Mouse (Mus musculus): Measurements from ENCODE around the gene Tor1aip2. TPM values are rescaled to one million over a fixed set of nuclear protein-coding genes. Genes with fewer than 3 reads are reported as not detected.

Tor1aip2 gene
- total and polyA plus RNA-seq, 2 experiments from 2014 or later: 46.1 to 67.0 TPM

DNA sequence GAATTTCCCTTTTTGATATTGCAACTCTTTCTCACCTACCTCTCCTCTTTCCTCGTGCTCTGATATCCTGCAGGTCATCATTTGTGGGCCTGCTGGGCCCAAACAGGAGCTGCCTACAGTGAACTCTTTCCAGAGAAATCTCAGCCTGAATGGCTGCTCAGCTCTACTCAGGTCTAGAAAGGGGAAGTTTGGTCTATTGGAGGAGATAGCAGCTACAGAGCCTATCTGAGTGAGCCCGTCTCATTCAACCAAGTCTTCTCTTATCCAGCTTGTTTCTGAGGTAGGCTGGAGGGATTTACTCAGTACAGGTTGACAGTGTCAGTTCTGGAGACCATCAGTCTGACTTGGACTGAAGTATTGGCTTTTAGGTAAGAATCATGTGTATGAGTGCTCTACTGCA lies 68.6 kb downstream of the Tor1aip2 start:
- no peak overlapping the region for H3K9ac ChIP-seq (replicated peaks; ENCODE audit: low read length, poor library complexity, severe bottlenecking)
- no peak overlapping the region for H3K4me2 ChIP-seq (ENCODE audit: low read depth, low read length, poor library complexity, severe bottlenecking)
- H3K36me3 ChIP-seq (ENCODE audit: insufficient read depth, low read length): no peaks in the 10 kb centered on the region
- no peaks in the 10 kb centered on the region for H3K27me3 ChIP-seq (ENCODE audit: insufficient read depth, low read length)
- no peak for ATAC-seq (ENCODE audit: low FRiP score)
- no peak overlapping the region for H3K4me3 ChIP-seq (ENCODE audit: low read depth, low read length)
- no peak for TF ChIP-seq CTCF (IDR thresholded peaks at IDR 0.05)
- no peaks in the 10 kb centered on the region for H3K4me1 ChIP-seq (ENCODE audit: insufficient read depth, low read length)
- 88% methylated on average over 2 of the region's 2 CpGs for WGBS
- H3K9me3 ChIP-seq (ENCODE audit: low read length): no peaks in the 10 kb centered on the region
- H3K27ac ChIP-seq (ENCODE audit: low read depth, low read length): no peak overlapping the region
- no peak for DNase-seq (ENCODE audit: low spot score)

DNA sequence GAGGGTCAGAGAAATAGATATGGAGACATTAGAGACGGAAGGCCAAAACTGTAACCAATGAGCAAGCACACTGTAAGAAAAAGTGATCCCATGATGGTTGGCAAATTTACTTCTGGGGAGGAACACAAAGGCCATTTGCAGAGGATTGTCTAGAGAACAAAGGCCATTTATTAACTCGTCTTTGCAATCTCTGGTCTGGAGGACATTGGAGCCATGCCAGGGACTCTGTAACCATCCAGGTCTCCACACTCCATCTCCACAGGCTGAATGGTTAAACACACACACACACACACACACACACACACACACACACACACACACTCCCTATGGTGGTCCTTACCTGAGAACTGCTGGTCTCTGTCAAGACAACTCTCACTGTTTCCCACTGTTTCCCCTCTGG lies 70.2 kb downstream of the Tor1aip2 start:
- ATAC-seq (ENCODE audit: low FRiP score) (no peak), DNase-seq (ENCODE audit: low spot score) (no peak)
- no peak for TF ChIP-seq CTCF (IDR thresholded peaks at IDR 0.05)
- Histone ChIP-seq H3K27ac (ENCODE audit: low read depth, low read length) (no peak overlapping the region), H3K36me3 (ENCODE audit: insufficient read depth, low read length) (no peaks in the 10 kb centered on the region), H3K9ac (replicated peaks; ENCODE audit: low read length, poor library complexity, severe bottlenecking) (no peak overlapping the region), H3K27me3 (ENCODE audit: insufficient read depth, low read length) (no peaks in the 10 kb centered on the region), H3K4me1 (ENCODE audit: insufficient read depth, low read length) (no peaks in the 10 kb centered on the region), H3K4me2 (ENCODE audit: low read depth, low read length, poor library complexity, severe bottlenecking) (no peak overlapping the region), H3K9me3 (ENCODE audit: low read length) (no peaks in the 10 kb centered on the region), H3K4me3 (ENCODE audit: low read depth, low read length) (no peak overlapping the region)
- WGBS: 80% methylated on average over 2 of the region's 2 CpGs

DNA sequence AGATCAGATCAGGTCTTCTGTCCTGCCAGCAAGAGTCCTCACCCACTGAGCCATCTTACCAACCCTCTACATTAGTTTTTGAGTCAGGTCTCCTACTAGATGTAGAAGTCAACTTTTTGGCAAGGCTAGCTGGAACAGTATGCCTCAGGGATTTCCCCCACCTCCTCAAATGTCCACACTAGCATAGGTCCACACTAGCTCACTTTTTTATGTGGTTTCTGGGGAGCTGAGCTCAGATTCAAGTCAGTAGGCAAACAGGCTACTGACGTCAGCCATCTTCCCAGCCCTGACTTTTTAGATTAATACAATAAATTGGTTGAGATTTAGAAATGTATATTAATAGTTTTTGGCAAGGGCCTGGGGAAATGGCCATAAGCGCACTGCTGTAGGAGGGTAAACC lies 72.2 kb downstream of the Tor1aip2 start:
- WGBS: 85% methylated on average over 2 of the region's 2 CpGs

DNA sequence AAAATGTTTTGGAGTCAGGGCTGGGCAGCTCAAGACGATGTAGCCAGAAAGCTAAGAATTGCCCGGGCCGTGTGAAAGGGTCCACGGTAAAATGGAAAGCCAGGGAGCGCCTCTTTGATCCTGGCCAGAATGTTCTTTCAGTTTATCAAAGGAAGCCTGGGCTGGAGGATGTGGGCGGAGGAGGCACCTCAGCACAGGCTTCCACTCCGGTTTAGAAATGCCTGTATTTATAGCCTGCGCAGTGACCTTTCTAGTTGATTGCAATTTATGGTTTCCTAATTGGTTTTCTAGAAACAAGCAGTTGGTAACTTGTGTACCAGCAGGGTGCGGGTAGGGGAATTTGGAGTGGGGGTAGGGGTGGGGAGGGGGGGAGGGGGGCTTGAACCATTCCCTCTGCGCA lies 73.2 kb downstream of the Tor1aip2 start:
- Histone ChIP-seq H3K36me3 (ENCODE audit: insufficient read depth, low read length) (no peaks in the 10 kb centered on the region), H3K27ac (ENCODE audit: low read depth, low read length) (no peak overlapping the region), H3K9me3 (ENCODE audit: low read length) (no peaks in the 10 kb centered on the region), H3K4me3 (ENCODE audit: low read depth, low read length) (no peak overlapping the region), H3K9ac (replicated peaks; ENCODE audit: low read length, poor library complexity, severe bottlenecking) (no peak overlapping the region), H3K27me3 (ENCODE audit: insufficient read depth, low read length) (no peaks in the 10 kb centered on the region), H3K4me2 (ENCODE audit: low read depth, low read length, poor library complexity, severe bottlenecking) (0 out of 2 replicates have a peak overlapping the region, but pooled peaks have one; percentile 10), H3K4me1 (ENCODE audit: insufficient read depth, low read length) (no peaks in the 10 kb centered on the region)
- no peak for TF ChIP-seq CTCF (IDR thresholded peaks at IDR 0.05)
- DNase-seq (ENCODE audit: low spot score) (no peak), ATAC-seq (ENCODE audit: low FRiP score) (no peak)
- 36% methylated on average over 10 of the region's 10 CpGs for WGBS

More for the DNA sequence above, 72.2 kb downstream of the Tor1aip2 start:
- Histone ChIP-seq H3K36me3 (ENCODE audit: insufficient read depth, low read length) (no peaks in the 10 kb centered on the region), H3K9ac (replicated peaks; ENCODE audit: low read length, poor library complexity, severe bottlenecking) (no peak overlapping the region), H3K4me2 (ENCODE audit: low read depth, low read length, poor library complexity, severe bottlenecking) (no peak overlapping the region), H3K27me3 (ENCODE audit: insufficient read depth, low read length) (no peaks in the 10 kb centered on the region), H3K4me3 (ENCODE audit: low read depth, low read length) (no peak overlapping the region), H3K9me3 (ENCODE audit: low read length) (no peaks in the 10 kb centered on the region), H3K4me1 (ENCODE audit: insufficient read depth, low read length) (no peaks in the 10 kb centered on the region), H3K27ac (ENCODE audit: low read depth, low read length) (no peak overlapping the region)
- ATAC-seq (ENCODE audit: low FRiP score) (no peak), DNase-seq (ENCODE audit: low spot score) (no peak)
- no peak for TF ChIP-seq CTCF (IDR thresholded peaks at IDR 0.05)

DNA sequence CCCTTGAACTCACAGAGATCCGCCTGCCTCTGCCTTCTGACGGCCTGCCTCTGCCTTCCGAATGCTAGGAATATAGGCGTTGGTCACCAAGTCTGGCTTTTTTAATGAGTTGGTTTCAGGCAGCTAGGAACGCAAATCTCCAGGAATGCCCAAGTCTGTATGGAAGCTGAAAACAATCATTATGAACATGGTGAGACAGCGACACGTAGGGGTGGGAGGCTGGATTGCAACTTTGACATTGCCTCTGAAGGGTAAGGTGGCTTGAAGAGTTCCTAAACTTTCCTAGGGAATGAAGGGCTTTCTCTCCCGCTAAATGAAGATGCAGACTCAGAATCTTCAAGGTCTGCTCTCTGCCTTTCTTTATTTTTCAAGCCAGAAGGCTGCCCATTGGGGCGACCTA lies 75.9 kb downstream of the Tor1aip2 start:
- H3K27ac ChIP-seq (ENCODE audit: low read depth, low read length): no peak overlapping the region
- ATAC-seq (ENCODE audit: low FRiP score): no peak
- no peak overlapping the region for H3K4me2 ChIP-seq (ENCODE audit: low read depth, low read length, poor library complexity, severe bottlenecking)
- no peak overlapping the region for H3K4me3 ChIP-seq (ENCODE audit: low read depth, low read length)
- H3K36me3 ChIP-seq (ENCODE audit: insufficient read depth, low read length): no peaks in the 10 kb centered on the region
- WGBS: 79% methylated on average over 9 of the region's 9 CpGs
- DNase-seq (ENCODE audit: low spot score): no peak
- no peak overlapping the region for H3K9ac ChIP-seq (replicated peaks; ENCODE audit: low read length, poor library complexity, severe bottlenecking)
- H3K4me1 ChIP-seq (ENCODE audit: insufficient read depth, low read length): no peaks in the 10 kb centered on the region
- no peaks in the 10 kb centered on the region for H3K27me3 ChIP-seq (ENCODE audit: insufficient read depth, low read length)
- peak; percentile 39 for TF ChIP-seq CTCF (IDR thresholded peaks at IDR 0.05)
- H3K9me3 ChIP-seq (ENCODE audit: low read length): no peaks in the 10 kb centered on the region

DNA sequence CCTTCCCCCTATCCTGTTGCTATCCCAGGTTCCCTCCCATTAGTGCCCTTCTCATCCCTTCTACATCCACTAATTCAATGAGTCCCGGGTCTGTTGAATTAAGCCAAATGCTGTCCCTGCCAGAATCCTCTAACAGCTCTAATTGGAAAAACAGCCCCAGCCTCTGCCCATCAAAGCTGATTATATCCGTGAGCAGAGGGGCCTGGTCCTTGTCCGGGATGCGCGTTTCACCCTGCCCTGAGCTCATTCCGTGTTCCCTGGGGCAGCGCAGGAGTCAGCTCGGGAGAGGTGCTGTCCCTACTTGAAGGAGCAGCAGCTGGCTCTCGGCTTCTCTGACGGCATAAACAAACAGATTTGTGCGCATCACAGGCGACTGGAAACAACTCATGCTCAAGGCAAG lies 76.5 kb downstream of the Tor1aip2 start:
- Histone ChIP-seq H3K27me3 (ENCODE audit: insufficient read depth, low read length) (no peaks in the 10 kb centered on the region), H3K4me2 (ENCODE audit: low read depth, low read length, poor library complexity, severe bottlenecking) (peak overlapping the region; percentile 27), H3K4me3 (ENCODE audit: low read depth, low read length) (no peak overlapping the region), H3K27ac (ENCODE audit: low read depth, low read length) (no peak overlapping the region), H3K36me3 (ENCODE audit: insufficient read depth, low read length) (no peaks in the 10 kb centered on the region), H3K4me1 (ENCODE audit: insufficient read depth, low read length) (no peaks in the 10 kb centered on the region), H3K9me3 (ENCODE audit: low read length) (no peaks in the 10 kb centered on the region), H3K9ac (replicated peaks; ENCODE audit: low read length, poor library complexity, severe bottlenecking) (no peak overlapping the region)
- 24% methylated on average over 12 of the region's 12 CpGs for WGBS
- no peak for TF ChIP-seq CTCF (IDR thresholded peaks at IDR 0.05)
- ATAC-seq (ENCODE audit: low FRiP score) (no peak), DNase-seq (ENCODE audit: low spot score) (no peak)
